Mouse (Mus musculus): ENCODE measurements around the gene S100g.

DNA sequence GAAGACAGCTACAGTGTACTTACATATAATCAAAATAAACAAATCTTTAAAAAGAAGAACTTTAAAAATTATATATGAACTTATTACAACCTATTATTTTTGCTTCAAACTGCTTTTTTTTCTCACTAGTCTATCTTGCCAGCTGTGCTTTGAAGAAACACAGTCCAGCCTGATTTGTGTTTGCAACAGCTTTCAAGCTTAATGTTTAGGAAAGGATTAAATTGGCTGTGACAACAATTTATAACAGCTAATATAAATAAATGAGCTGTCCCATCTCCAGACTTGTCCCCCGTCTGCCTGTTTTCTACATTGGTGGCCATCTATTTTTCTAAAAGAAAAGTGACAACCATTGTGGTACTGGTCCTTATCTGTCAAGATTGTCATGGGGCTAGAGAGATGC is 22.4 kb downstream of the S100g start:
- TF ChIP-seq CTCF (conservative IDR thresholded peaks at IDR 0.05; ENCODE audit: low read length), result no peak
- no peak for TF ChIP-seq NANOG (IDR thresholded peaks at IDR 0.05; ENCODE audit: borderline replicate concordance, low read length)
- TF ChIP-seq POU5F1 (IDR thresholded peaks at IDR 0.05; ENCODE audit: borderline replicate concordance, low read length), result no peak

All from E14TG2a.4 (cell line).